Mouse (Mus musculus): ENCODE results near the gene Snd1.

Snd1 gene

DNA sequence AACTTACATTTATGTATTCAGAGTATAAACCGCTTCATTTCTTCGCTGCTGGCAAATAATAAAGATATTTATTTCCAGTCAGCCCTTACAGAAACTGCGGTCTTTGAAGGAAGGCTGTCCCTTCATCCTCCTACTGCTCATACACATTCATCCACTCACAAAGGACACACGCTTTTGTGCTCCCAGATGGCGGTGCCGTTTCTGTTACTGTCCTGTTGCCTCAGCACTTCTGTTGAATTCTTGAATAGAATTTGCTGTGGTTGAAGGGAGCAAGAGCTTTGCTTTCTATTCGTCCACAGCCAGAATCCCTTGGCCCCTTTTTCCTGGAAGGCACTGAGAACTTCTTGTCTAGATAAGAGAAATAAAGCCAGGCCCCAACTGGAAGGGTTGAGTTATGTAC is 270.9 kb downstream of the Snd1 start:
- no peak for DNase-seq (ENCODE audit: low read depth in 1 of 2, low spot score in 2 of 2)

DNA sequence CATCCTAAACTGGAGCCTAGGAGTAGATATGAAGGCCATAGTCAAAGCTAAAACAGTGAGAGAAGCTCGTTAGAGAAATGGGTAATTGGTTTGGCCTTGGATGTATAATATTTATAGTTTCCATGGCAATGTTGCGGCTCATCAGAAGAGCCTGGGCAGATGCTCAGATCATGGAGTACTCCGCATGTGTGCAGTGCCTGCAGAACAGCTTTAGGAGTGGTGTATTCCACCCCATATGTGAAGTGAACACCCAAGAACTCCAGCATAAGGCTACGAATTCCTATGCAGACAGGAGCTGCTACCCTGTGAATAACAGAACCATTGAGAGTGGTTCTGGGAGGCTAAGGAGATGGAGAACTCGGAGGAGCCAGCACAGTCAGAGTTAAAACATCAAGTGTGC is 272.1 kb downstream of the Snd1 start:
- no peak for DNase-seq (ENCODE audit: low read depth in 1 of 2, low spot score in 2 of 2)

DNA sequence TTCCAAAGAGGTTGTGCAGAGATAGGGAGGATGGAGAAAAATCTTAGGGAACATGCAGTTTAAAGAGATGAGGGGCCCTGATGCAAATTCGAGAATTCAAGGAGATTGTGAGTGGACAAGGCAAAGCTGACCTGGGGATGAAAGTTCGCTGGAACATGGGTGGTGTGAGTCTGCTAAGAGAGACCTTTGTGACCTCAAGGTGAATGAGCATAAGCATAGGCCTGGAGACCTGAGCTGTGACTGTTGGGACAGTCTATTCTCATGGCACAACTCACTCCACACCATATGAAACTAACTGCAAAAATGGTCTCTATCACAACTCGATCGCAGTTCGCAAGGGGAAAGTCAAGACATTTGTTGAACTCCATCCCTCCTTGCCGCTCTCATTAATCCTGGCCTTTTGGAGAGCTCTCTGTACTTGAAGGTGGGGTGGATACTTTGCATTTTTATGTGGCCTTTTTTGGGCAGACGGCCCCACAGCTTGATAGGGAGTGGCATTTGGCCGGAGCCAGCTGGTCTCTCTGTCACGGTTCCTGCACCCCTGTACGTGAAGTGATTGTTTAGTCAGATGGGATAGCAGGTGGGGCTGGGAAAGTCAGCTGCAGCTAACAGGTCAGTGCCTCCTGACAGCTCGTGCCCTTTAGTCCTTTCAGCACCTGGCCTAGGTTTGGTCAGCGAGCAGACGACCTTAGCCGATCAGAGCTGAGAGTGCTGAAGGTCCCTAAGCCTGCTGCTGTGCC is 273.2 kb downstream of the Snd1 start:
- no peak for DNase-seq (ENCODE audit: low read depth in 1 of 2, low spot score in 2 of 2)

DNA sequence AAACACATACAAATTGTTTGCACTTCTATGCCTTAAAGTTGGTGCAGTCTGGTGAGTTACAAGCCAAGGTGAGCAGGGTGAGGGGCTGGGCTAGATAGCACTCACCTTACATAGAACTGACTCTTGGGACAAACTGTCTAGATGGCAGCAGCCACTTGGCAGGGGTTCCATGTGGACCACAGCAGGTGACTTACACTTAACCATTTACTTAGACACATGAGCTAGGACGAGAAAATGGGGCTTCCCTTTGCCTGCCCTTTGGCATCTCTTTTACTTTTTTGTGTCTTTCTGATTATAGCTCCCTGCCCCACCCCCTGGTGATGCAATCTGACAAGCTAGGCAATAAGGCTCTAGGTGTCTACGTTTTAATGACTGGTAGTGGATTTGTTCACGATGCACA is 274.3 kb downstream of the Snd1 start:
- no peak for DNase-seq (ENCODE audit: low read depth in 1 of 2, low spot score in 2 of 2)

DNA sequence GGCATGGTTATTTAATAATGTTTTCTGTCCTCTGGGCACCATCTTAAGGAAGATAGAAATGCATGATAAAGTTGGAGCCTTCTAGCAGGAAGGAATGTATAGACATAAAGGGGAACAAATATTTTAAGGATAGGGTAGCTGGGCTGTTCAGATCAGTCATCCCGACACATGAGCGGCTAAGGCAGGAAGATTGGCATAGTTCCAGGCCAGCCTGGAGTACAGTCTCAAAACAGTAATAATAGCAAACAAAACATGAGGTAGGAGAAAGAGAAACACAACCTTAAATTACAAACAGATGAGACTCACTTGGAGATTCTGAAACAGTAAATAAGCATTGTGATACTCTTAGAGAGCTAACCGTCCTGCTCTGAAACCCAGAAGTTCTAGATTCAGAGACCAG is 276.2 kb downstream of the Snd1 start:
- no peak for DNase-seq (ENCODE audit: low read depth in 1 of 2, low spot score in 2 of 2)

DNA sequence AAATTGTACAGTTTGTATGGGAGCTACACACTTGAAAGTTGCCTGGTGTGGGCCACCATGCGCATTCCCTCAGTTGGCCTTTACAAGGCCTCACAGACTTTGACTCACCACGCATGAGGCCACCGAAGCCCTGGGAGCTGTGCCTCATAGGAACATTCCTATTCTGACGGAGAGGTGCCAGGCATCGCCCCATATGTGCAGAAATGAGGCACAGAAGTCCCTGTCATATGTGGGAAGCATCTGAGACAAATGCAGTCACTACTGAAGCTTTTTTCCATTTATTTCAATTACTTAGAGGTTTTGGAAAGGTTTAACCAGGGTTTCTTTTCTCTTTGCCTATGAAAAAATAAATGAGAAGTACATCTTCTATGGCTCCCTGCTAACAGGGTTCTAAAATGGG is 278.3 kb downstream of the Snd1 start:
- DNase-seq (ENCODE audit: low read depth in 1 of 2, low spot score in 2 of 2): no peak

DNA sequence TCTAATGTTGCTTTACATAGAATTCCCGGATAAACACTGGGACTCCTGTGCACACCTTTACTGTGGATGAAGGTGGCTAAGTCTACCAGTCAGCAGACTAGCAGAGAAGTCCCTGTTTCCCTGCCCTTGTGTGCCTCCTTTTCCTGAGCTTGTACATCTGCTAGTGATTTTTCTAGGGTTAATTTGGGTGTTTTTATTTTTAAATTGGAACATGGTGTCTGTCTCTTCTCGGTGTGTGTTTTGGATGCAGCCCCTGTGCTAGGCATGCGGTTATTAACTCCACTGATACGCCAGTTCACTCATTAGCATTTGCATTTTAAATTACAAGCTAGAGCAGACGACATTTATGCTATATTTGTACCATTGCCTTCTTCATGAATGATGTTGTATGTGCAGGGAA is 278.7 kb downstream of the Snd1 start:
- DNase-seq (ENCODE audit: low read depth in 1 of 2, low spot score in 2 of 2): no peak

DNA sequence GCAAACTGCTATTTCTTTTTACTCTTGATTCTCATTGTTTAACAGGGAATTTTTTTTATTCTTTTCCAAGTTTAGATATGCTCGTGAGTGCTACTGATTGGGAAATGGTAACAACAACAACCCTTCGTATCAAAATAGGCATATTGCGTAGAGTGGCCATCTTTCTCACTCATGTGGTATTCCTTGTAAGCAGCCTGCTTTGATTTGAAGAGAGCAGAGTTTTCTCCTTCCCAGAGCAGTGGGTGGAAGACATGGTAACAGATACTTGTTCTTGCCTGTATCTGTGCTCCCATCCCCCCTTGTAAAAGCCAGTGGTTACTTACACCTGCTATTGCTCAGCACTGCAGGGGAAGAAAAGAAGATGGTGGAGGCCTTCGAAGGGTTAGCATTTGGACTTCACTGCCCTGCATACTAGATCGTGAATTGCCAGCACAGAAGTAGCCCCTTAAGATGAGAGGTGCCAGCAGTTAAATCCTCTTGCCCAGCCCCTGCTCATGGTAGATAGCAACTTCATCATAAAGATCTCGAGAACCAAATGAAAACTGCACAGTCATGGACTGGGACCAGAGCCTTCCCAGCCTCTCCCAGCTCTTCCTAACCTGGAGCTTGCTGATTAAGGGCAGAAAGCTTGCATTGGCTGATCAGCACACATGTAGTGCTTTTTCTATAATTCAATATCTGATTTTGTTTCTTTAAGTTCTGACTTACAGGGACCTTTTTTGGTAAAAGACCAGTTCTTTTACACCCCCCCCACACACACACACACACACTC is 279.4 kb downstream of the Snd1 start:
- no peak for DNase-seq (ENCODE audit: low read depth in 1 of 2, low spot score in 2 of 2)

DNA sequence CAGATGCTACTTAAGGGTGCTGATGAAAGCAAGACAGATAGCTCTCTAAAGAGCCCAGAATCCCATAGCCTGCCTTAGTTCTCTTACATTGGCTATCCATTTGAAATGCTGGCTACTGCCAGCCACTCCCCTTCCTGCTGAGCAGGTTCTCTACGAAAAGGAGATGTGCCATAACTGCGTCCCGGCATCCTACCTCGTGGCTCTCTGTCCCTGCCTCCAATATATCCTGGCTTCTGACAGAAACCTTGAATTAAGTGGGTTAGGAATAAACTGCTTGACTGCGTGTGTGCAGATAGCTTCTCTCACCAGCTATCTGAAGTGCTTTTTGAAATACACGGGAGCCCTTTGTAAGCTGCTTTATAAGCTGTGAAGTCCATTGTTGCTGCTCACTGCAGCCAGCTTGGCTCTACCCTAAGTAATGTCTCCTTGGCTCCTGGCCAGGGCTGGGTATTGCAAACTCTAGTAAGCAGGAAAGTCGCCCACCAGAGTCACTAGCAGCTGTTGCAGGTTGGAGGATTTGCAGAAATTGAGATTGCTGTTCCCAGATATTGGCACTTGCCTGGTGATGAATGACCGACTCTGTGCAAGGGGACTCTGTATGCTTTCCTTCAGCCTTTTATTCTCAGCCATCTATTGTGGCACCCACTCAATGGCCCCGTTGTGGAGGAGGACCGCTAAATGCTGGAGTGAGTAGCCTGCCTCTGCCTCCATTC is 281.5 kb downstream of the Snd1 start:
- no peak for DNase-seq (ENCODE audit: low read depth in 1 of 2, low spot score in 2 of 2)

DNA sequence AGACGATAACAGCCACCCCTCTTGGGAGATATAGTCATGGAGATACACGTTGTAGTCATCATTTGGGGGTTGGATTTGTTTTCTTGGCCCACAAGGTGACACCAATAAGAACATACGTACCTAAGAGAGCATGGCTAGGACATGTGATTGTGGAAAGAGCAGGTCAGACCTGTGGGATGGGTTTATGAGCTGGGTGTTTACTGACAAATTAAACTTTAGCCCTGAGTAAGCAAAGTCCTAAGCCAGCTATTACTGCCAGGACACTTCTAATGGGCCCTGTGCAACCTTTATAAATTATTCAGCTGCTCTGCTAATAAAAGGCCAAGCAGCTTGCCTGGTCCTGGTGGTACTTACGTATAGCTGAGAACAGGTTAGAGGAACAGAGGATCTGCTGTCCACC is 283.4 kb downstream of the Snd1 start:
- no peak for DNase-seq (ENCODE audit: low read depth in 1 of 2, low spot score in 2 of 2)

DNA sequence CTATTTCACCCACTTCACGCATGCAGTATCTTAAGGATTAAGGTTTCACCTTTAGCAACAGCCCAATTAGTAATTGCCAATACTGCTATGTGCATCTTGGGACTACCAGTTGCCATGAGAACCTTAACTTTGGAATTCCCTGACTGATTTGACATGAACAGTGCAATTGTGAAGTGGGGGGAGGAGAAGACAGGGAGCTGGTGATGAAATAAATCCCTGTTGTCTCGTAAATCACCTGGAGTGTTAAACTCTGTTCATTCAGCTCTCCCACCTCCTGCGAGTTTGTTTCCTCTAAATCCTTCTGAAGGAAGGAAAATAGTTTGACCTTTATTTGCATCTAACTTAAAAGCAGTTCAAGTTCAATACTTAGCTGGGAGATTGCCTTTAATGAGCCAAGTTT is 286.8 kb downstream of the Snd1 start:
- DNase-seq (ENCODE audit: low read depth in 1 of 2, low spot score in 2 of 2): no peak

DNA sequence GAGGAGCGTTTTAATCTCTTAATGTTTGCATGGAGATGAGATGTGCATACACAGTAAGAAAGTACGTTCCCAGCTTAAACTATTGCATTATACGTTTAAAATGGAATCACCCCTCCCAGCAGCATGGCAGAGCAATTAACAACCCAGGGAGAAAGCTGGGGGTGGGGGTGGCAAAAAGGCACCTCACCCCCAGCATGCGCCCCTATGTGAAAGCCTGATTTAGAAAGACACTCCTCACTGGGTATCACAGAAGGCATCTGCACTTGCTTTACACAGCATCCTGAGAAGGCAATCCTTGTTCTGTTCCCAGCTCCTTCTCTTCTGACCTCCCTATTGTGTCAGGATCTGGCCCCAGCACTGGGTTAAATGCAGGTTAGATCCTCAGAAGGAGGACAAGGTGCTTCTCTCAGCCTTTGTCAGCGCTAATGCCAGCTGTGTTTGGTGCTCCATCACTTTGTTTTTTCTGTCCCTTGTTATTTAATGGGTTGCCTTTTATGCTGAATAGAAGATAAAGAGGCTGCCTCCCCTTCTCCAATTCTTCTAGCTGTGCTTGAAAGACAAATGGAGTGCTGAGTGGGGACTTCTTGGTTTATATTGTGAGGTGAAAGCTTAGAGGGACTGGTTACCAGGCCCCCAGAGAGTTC is 287.3 kb downstream of the Snd1 start:
- no peak for DNase-seq (ENCODE audit: low read depth in 1 of 2, low spot score in 2 of 2)

DNA sequence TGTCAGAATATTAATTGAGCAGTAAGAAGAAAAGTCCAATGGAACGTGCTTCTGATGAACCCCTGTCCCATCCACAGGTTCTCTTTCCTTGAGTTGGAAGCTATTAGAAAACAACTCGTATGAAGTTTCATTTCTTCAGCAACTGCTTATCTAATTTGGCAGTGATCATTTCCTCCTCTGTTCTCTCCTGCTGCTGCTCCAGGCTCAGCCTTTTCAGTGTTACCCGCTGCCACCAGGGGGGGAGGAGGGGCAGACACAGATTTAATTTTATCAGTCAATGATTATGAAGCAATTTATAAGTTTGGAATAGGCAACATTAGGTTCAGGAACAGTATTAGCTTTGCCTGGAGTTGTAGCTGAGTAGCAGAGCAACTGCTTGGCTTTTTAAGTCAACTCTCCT is 291.7 kb downstream of the Snd1 start:
- DNase-seq (ENCODE audit: low read depth in 1 of 2, low spot score in 2 of 2): no peak

DNA sequence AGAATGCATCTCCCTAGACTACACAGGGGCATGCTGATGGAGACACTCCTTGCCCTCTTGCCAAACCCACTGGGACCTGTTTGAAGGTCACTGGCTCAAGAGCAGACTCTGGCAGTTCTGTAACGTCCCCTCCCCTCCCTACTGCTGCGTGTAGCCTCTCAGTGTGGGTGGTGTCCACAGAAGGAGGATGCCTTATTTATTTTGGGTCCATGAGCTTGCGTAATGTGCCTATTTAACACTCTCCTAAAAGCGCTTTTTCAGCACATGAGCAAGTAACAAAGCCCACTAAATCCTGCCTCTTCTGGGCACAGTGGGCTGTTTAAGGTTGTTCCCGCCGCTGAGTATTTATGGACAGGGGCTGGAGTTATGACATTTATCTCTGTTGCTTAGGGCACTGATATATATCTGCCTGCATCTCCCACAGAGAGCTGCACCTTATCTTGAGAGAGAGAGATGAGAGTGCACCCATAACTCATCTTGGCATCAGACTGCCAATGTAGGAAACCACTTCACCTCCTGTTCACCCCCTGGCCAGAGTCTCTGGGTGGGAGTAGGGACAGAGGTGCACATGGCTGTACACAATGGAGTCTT is 293.0 kb downstream of the Snd1 start:
- DNase-seq (ENCODE audit: low read depth in 1 of 2, low spot score in 2 of 2): no peak

DNA sequence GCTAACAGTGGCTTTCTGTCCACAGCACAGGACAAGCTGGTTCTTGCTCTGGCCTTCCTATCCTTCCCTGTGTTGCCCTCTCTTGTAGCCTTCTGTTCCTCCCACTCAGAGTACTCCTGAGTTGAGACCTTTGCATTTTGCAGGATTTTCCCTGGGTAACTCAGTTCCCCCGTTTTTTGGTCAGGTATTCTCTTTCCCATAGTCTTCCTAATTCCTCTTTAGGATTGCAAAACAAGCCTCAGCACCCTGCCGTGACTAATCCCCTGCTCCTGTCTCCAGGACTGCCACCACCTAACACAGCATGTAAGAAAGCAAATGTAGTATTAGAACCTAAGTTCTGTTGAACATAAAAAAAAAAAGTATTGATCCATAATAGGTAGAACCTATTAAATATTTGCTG is 296.4 kb downstream of the Snd1 start:
- no peak for DNase-seq (ENCODE audit: low read depth in 1 of 2, low spot score in 2 of 2)

DNA sequence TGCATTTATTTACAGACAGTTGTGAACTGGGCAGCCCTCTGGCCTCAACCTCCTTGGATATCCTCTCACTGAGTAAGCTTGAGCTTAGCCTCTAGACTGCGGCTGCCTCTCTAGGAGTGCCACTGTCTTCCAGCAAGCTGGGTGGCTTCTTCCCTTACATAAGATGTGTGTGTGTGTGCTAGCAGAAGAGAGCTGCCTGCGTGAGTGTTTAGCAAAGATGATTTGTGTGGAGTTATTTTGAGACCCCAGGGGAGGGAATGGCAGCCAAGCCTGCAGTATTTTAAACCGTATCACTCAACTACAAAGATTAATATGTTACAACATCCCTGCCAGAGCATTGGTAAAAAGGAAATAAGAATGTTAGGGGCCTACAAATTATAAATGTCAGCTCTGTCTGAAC is 306.8 kb downstream of the Snd1 start:
- no peak for DNase-seq (ENCODE audit: low read depth in 1 of 2, low spot score in 2 of 2)

DNA sequence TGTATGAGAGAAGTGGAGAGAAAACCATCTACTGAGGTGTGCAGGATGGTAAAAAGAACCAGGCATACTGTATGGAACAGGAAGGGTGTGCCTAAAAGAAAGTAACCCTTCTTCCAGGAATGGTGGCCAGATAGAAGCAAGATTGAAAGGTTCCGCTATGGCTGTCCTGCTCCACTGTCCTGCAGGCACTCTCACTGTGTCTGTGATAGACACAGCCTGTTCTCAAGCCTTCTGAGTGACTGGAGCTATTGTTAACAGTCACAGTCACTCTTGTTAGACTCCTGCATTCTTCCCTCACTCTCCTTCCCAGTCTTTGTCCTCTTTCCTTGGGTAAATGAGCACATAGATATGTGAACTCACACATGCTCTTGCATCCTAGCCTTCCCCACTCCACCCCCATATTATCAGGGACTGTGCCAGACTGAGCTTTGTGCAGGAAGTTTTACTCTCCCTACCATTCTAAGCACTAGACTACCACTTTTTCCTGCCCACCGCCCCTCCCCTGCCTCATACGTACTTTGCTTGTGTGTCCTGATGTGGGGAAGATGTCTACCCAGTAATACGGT is 308.2 kb downstream of the Snd1 start:
- no peak for DNase-seq (ENCODE audit: low read depth in 1 of 2, low spot score in 2 of 2)

DNA sequence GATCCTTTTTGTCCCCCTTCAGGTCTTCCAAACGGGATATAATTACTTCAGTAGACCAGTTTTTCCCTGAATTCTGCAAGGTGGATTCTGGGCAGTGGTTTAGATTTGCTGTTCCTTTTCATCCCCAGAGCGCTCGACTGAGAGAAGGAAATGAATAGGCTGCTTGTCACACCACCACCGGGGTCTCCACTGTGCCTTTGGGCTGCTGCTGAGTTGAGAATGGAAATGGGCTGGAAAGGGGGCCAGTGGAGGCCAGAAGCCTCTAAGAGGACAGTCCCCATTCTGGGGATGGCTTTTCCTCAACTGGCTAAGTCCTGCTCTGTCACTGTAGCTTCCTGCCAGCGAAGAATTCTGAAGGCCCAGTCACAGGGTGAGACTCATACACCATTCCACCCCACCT is 309.0 kb downstream of the Snd1 start:
- no peak for DNase-seq (ENCODE audit: low read depth in 1 of 2, low spot score in 2 of 2)

DNA sequence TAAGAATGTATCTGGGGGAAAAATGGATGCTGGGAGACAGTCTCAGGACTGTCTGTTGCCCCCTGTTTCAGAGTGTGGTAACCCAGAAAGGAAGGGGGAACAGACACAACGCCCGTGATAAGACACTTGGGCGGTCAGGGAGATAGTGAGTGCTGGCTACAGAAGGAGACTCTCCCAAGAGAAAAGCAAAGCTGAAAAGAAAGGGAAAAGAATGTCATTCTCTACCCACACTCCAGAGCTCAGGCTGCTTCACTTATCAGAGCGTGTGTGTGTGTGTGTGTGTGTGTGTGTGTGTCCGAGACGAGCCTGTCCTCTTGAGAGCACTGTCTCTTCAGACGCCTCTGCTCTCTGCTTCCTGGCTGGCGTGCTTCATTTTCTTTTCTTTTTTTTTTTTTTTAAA is 310.8 kb downstream of the Snd1 start:
- DNase-seq (ENCODE audit: low read depth in 1 of 2, low spot score in 2 of 2): no peak

DNA sequence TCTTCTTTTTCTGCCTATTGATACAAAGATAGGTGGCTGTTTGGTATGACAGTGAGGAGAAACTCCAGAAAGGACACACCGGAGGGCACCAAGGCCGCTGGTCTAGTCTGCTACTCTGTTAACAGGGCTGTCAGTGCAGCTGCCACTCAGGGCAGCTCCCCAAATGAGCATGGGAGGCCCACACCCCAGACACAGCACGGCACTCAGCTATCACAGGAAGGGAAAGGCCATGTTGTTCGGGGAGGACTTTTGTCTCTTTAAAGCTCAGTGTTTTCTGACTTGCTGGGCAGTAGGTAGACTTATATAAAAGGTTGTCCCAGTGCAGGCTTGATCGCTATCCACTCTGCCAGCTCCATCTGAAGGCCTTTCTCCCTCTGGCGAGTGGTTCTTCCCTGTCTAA is 312.2 kb downstream of the Snd1 start:
- no peak for DNase-seq (ENCODE audit: low read depth in 1 of 2, low spot score in 2 of 2)

DNA sequence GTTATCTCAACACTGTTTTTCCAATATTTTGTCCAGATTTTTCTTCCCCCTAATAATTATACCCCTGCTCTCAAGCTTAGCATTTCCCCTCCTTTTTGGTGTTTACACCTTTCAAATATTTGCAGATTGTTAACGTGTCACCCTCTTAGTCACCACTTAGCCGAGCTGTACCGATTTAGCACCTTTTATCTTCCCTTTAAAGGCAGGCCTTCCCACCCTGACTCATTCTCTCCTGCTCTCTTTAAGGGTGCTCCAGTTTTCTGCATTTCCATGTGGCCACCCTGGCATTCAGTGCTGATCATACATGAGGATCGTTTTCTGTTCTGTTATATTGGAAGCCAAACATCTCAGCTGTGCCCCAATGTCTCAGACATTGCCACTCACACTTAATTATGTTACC is 314.7 kb downstream of the Snd1 start:
- no peak for DNase-seq (ENCODE audit: low read depth in 1 of 2, low spot score in 2 of 2)
